Mouse (Mus musculus) C2C12 (cell line): ENCODE results near the gene Yif1b.

Experiments used
- CEBPB ChIP-seq: IDR thresholded peaks from one replicate; pipeline ENCODE4 v1.6.1; 2011; ENCODE audit warnings: low read depth, mild to moderate bottlenecking, control low read depth, moderate library complexity
- CTCF ChIP-seq: IDR thresholded peaks from one replicate; pipeline ENCODE4 v1.5.1; 2011; ENCODE audit not compliant: control insufficient read depth, insufficient read depth, insufficient read length
- MAX ChIP-seq: IDR thresholded peaks from one replicate; pipeline ENCODE4 v1.6.1; 2011; ENCODE audit warnings: mild to moderate bottlenecking, control low read depth
- MYOD1 ChIP-seq: IDR thresholded peaks from one replicate; pipeline ENCODE4 v1.6.1; 2011; ENCODE audit warnings: low read depth; ENCODE audit not compliant: control insufficient read depth, insufficient read length
- USF1 ChIP-seq: IDR thresholded peaks from one replicate; pipeline ENCODE4 v1.6.1; 2011; ENCODE audit warnings: low read depth, mild to moderate bottlenecking, control low read depth, moderate library complexity

DNA sequence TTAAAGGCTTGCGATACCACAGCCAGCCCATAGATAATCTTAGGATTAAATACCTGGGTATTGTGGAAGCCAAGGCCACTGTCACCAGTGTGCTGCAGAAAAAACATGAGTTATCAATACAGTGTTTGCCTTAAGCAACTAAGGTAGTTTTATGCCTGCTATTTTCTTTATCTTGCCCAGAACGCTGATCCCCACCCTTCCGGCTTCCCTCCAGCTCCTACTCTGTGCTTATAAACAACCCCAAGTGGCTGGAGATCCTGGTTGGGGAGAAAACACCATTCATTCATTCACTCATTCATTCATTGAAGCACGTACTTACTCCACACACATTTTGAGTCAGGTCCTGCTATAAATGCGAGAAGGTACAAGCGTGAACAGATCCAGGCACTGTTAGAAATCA lies 46.4 kb downstream of the Yif1b start:
- TF ChIP-seq CTCF (no peak), MAX (no peak), USF1 (no peak), CEBPB (no peak), MYOD1 (no peak)
